Mouse (Mus musculus) NIH3T3 (cell line): Measurements from ENCODE around the gene Cbl.
A peak's percentile ranks its signal among the peaks of the same experiment; 100 is the strongest.

Experiments
- DNase-seq: peaks from one replicate; pipeline ENCODE4 v3.0.0-alpha.2; 2012; ENCODE audit warnings: low read depth

The Cbl gene

DNA sequence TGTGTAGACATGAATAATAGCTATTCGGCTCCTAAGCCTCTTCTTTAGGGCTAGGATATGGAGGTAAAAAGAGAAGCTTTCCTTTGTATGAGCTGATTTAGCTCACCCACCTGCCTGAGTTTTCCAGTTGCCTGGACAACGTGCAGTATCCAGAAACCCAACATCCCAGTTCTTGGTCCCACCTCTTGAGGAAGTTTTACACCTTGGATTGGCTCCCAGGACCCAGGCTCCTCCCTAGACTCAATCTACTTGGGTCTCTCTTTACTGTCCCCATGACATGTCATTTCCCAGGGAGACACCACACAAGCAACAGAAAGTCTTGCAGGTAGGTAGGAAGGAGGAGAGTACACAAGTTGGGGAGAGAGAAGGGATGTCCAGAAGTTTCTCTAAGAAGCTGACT is 6.5 kb upstream of the Cbl start, which contains the start of gene Ccdc153:
TSS of gene Ccdc153 (plus strand) at position 278 of the 400 bp plus-strand sequence.
- no peak for DNase-seq

GRCm38 (mm10) chr9:44239447-44239846 is 5.6 kb upstream of the Cbl start:
- peak; percentile 76 for DNase-seq

GRCm38 (mm10) chr9:44238501-44239190 is 4.8 kb upstream of the Cbl start:
- DNase-seq: no peak

GRCm38 (mm10) chr9:44237128-44237527 is 3.3 kb upstream of the Cbl start:
- DNase-seq: no peak

- no peak for DNase-seq
These were observed 2.8 kb upstream of the Cbl start for GRCm38 (mm10) chr9:44236601-44237000.

GRCm38 (mm10) chr9:44234479-44235427 is 904 bp upstream of the Cbl start:
- DNase-seq: peak; percentile 60

- DNase-seq: peak; percentile 27
These were observed 638 bp downstream of the Cbl start for GRCm38 (mm10) chr9:44233021-44233801.

DNA sequence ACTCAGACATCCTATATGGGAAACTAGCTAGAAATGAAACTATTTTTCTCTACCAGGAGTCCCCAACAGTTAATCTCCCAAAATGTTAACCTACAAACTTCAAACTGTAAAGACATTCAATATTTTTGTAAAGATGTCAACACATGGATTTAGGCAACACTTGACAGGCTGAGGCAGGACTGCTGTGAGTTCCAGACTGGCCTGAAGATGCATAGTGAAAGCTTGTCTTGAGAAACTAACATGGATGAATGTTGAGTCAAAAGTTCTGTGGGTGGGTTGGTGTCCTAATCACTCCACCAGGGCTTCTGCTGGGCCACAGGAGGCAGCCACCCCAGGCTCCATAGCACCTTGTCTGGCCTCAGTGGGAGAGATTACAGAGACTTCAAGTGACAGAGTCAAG is 2.2 kb downstream of the Cbl start:
- DNase-seq: no peak

- no peak for DNase-seq
These were observed 7.9 kb downstream of the Cbl start for GRCm38 (mm10) chr9:44225993-44226392.

- no peak for DNase-seq
These were observed 20.3 kb downstream of the Cbl start for GRCm38 (mm10) chr9:44213538-44213937.

DNA sequence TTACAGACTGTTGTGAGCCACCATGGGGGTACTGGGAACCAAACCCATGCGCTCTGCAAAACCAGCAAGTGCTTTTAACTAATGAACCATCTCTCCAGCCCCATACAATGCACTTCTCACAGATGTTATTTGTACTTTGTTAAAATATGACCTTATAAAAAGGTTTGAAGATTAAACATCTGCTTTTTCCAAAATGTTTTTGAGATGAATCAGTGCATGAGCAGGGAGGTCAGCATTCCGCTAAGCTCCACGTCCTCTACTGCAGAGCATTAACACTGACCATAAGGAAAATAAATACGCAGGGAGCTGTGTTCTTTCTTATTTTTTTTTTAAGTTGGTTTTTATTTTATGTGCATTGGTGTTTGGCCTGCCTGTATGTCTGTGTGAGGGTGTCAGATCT is 21.4 kb downstream of the Cbl start:
- peak; percentile 54 for DNase-seq

GRCm38 (mm10) chr9:44209416-44209815 is 24.4 kb downstream of the Cbl start:
- DNase-seq: no peak

DNA sequence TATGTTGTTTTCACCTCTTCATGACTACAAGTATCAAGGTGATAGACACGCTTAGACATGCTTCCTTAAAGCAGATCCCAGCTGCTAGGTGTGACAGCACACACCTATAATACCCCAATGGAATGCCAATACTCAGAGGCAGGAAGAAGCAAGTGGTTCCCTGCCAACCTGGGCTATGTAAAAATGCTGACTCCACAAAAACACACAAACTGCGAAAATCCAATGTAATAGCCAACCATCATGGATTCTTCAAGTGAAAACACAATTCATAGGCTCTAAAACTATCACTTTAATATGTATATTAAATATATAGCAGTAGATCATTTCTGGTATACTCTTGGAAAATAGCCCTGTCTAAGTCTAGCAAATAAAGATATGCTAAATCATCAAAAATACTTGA is 26.0 kb downstream of the Cbl start:
- no peak for DNase-seq

DNA sequence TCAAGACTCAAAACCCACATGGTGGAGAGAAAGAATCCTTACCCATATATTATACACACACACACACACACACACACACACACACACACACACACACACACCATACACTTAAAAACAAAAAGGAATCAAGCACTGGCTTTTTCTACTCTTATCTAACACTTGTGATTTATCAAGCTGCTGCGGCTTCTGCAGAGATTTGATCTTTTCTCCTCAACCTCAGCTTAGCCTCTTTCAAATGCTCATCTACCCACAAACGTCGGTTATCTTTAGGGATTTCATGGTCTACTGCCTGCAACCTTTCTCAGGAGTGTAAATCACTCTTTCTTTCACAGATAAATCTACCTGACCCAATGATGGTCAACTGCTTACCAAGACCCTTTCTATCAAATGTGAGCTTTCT is 33.4 kb downstream of the Cbl start:
- no peak for DNase-seq

GRCm38 (mm10) chr9:44199580-44199979 is 34.3 kb downstream of the Cbl start:
- no peak for DNase-seq

- DNase-seq: no peak
These were observed 34.7 kb downstream of the Cbl start for GRCm38 (mm10) chr9:44199166-44199565.

DNA sequence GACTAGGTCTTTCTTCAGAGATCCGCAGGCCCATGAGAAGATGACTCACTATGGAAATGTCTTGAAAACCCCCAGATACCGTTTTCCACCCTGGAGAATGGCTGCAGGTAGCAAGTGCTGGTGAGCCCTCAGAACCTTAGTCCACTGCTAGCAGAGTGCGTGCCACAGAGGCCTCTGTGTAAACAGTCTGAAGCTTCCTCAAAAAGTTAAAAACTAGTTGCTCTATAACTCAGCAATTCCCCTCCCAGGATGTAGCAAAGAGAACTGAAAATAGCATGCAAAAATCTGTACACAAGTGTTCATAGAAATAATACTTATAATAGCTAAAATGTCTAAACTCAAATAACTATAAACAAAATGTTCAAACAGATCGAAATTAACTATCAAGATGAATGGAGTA is 37.5 kb downstream of the Cbl start:
- DNase-seq: no peak

GRCm38 (mm10) chr9:44194000-44194399 is 39.8 kb downstream of the Cbl start:
- DNase-seq: no peak

- DNase-seq: no peak
These were observed 41.1 kb downstream of the Cbl start for GRCm38 (mm10) chr9:44192794-44193193.

- no peak for DNase-seq
These were observed 41.5 kb downstream of the Cbl start for GRCm38 (mm10) chr9:44192312-44192711.

DNA sequence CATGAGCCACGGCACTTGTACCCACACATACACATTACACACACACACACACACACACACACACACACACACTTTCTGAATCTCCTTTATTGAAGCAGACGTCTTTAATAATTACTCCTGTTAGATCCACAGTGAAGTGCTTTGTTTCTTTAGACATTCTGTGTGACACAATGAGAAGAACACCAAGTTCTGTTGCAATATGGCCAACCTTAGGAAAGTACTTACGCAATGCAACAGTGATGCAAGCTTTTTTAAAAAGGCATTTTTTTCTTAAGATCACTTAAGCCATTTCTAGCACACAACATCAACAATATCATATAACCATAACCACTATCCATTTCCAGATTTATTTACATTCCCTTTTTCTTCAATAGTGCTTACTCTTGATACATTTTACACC is 42.7 kb downstream of the Cbl start:
- DNase-seq: peak; percentile 65

DNA sequence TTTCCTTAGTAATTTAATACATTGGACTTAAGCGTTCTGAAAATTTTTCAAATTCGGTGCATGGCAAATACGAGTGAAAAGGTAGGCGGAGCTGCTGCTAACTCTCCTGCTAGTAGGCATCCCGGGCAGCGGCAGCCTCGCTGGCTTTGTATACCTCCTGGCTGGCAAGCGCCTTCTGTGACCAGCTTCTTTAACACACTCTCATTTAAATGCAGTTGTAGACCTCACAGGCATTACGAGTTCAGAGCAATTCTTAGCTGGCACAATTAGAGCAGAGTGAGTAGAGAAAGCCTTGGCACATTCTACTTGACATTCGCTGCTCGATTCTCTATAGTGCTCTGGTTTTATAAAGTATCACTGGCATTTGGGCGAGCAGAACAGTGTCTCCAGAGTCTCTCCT is 45.6 kb downstream of the Cbl start:
- no peak for DNase-seq
